In genomic region chr11:106215450-106215859, GRCm38 (mm10) we compare ENCODE assay signal across 8 mouse cellular contexts. TPM values are rescaled to one million over a fixed set of nuclear protein-coding genes. Genes with fewer than 3 reads are reported as not detected.
DNase-seq lines count a peak whose midpoint lies in the region; ATAC-seq and TF ChIP-seq lines count a peak whose summit lies in the region.

No protein-coding gene starts in this region.

- 25% methylated on average over 7 of the region's 7 CpGs for WGBS in kidney, postnatal 0 days
- 26% methylated on average over 7 of the region's 7 CpGs for WGBS in hindbrain, postnatal 0 days
- WGBS in midbrain, postnatal 0 days: 33% methylated on average over 7 of the region's 7 CpGs

- H3K36me3 ChIP-seq in kidney, postnatal 0 days (ENCODE audit: insufficient read depth, low read length): peaks cover 17% of the 10 kb centered on the region
- peaks cover 10% of the 10 kb centered on the region for H3K36me3 ChIP-seq in hindbrain, postnatal 0 days (ENCODE audit: insufficient read depth, low read length)
- peaks cover 13% of the 10 kb centered on the region; the same call in 1 of the 2 replicates for H3K36me3 ChIP-seq in midbrain, postnatal 0 days (ENCODE audit: insufficient read depth, low read length)

- H3K4me2 ChIP-seq in kidney, postnatal 0 days (ENCODE audit: low read length): peak overlapping the region; percentile 67
- H3K4me2 ChIP-seq in hindbrain, postnatal 0 days (ENCODE audit: low read depth, low read length): peak overlapping the region; percentile 62
- H3K4me2 ChIP-seq in midbrain, postnatal 0 days (ENCODE audit: low read depth, low read length, poor library complexity, severe bottlenecking): peak overlapping the region; percentile 63

- peak overlapping the region; percentile 96 for H3K27ac ChIP-seq in kidney, postnatal 0 days
- peak overlapping the region; percentile 93 for H3K27ac ChIP-seq in hindbrain, postnatal 0 days
- H3K27ac ChIP-seq in midbrain, postnatal 0 days (ENCODE audit: low read depth, low read length): peak overlapping the region; percentile 96

- ATAC-seq in kidney, postnatal 0 days (replicated peaks; ENCODE audit: low FRiP score, low read depth): no peak
- ATAC-seq in hindbrain, postnatal 0 days: no peak
- ATAC-seq in midbrain, postnatal 0 days (ENCODE audit: low FRiP score): no peak

- no peak for TF ChIP-seq CTCF in kidney, postnatal 0 days (IDR thresholded peaks at IDR 0.05; ENCODE audit: low read depth)
- TF ChIP-seq CTCF in hindbrain, postnatal 0 days (IDR thresholded peaks at IDR 0.05; ENCODE audit: low read depth): no peak
- TF ChIP-seq CTCF in midbrain, postnatal 0 days (IDR thresholded peaks at IDR 0.05): no peak

- DNase-seq in kidney, postnatal 0 days (ENCODE audit: low spot score): no peak
- no peak for DNase-seq in kidney, postnatal 14 days
- DNase-seq in c-Kit-positive CD71-positive TER-119-positive erythroid progenitor cells, embryonic 14.5 days (ENCODE audit: low spot score): peak; percentile 27
- DNase-seq in hindbrain, postnatal 0 days (ENCODE audit: low spot score): peak; percentile 2
- DNase-seq in midbrain, postnatal 0 days (ENCODE audit: low spot score): no peak
- DNase-seq in layer of hippocampus, adult 11-12 months (ENCODE audit: low spot score): no peak
- DNase-seq in left cerebral cortex, postnatal 36 days (ENCODE audit: low spot score in 2 of 2): no peak
- DNase-seq in adrenal gland, postnatal 36 days: no peak

- no peaks in the 10 kb centered on the region for H3K27me3 ChIP-seq in kidney, postnatal 0 days (ENCODE audit: insufficient read depth, low read length)
- H3K27me3 ChIP-seq in hindbrain, postnatal 0 days (ENCODE audit: insufficient read depth, low read length): no peaks in the 10 kb centered on the region
- no peaks in the 10 kb centered on the region for H3K27me3 ChIP-seq in midbrain, postnatal 0 days (ENCODE audit: insufficient read depth, low read length)

- H3K9ac ChIP-seq in kidney, postnatal 0 days (ENCODE audit: low read depth, low read length): peak overlapping the region; percentile 80
- peak overlapping the region; percentile 91 for H3K9ac ChIP-seq in hindbrain, postnatal 0 days (replicated peaks; ENCODE audit: low read length)
- peak overlapping the region; percentile 83 for H3K9ac ChIP-seq in midbrain, postnatal 0 days (replicated peaks; ENCODE audit: low read length, poor library complexity, severe bottlenecking)

- H3K4me1 ChIP-seq in kidney, postnatal 0 days (replicated peaks; ENCODE audit: insufficient read depth, low read length): peaks cover 6% of the 10 kb centered on the region
- H3K4me1 ChIP-seq in hindbrain, postnatal 0 days (ENCODE audit: insufficient read depth, low read length): peaks cover 20% of the 10 kb centered on the region
- peaks cover 15% of the 10 kb centered on the region; the same call in 1 of the 2 replicates for H3K4me1 ChIP-seq in midbrain, postnatal 0 days (ENCODE audit: insufficient read depth, low read length)

- intact Hi-C loops in left cerebral cortex, postnatal 36 days (cut with DNase I): loop anchor here (5.0 kb wide), 1 partner anchor 42 kb away; the partner anchor contains the start of genes Ftsj3 and Psmc5

- H3K9me3 ChIP-seq in kidney, postnatal 0 days (replicated peaks; ENCODE audit: low read length): no peaks in the 10 kb centered on the region
- no peaks in the 10 kb centered on the region for H3K9me3 ChIP-seq in hindbrain, postnatal 0 days (ENCODE audit: low read length)
- no peaks in the 10 kb centered on the region for H3K9me3 ChIP-seq in midbrain, postnatal 0 days (ENCODE audit: low read length)

- H3K4me3 ChIP-seq in kidney, postnatal 0 days (replicated peaks; ENCODE audit: low read depth, low read length): peak overlapping the region; percentile 94
- peak overlapping the region; percentile 68 for H3K4me3 ChIP-seq in hindbrain, postnatal 0 days (ENCODE audit: low read length)
- H3K4me3 ChIP-seq in midbrain, postnatal 0 days (ENCODE audit: low read depth, low read length): peak overlapping the region; percentile 97

RNA-seq across cellular contexts. Expression of gene Ccdc47, which starts 0.7 kb away (rescaled TPM):
- polyA plus RNA-seq in kidney, postnatal 0 days (2015; fragmentation: Nextera tagmentation; extraction: Ambion mirVana): 81.1 and 88.0 TPM in 2 replicates
- 15.2 and 16.9 TPM in 2 replicates for total RNA-seq in hindbrain, postnatal 0 days (2014; rRNA removed)
- 85.2 TPM in 2 replicates for polyA plus RNA-seq in hindbrain, postnatal 0 days (2015; fragmentation: Nextera tagmentation; extraction: Ambion mirVana)
- 31.7 and 37.0 TPM in 2 replicates for total RNA-seq in midbrain, postnatal 0 days (2014; rRNA removed)
- polyA plus RNA-seq in midbrain, postnatal 0 days (2015; fragmentation: Nextera tagmentation; extraction: Ambion mirVana): 88.8 and 94.9 TPM in 2 replicates
- total RNA-seq in left cerebral cortex, postnatal 36 days (2021): 10 to 100 TPM; 79.5 to 86.6 TPM
- total RNA-seq in adrenal gland, postnatal 36 days (2021): 100 to 1,000 TPM; 113 to 115 TPM

RNA-seq across cellular contexts. Expression of gene Ddx42, which starts 1.3 kb away (rescaled TPM):
- 48.6 and 52.1 TPM in 2 replicates for polyA plus RNA-seq in kidney, postnatal 0 days (2015; fragmentation: Nextera tagmentation; extraction: Ambion mirVana)
- total RNA-seq in hindbrain, postnatal 0 days (2014; rRNA removed): 34.1 and 38.1 TPM in 2 replicates
- 61.9 and 62.0 TPM in 2 replicates for polyA plus RNA-seq in hindbrain, postnatal 0 days (2015; fragmentation: Nextera tagmentation; extraction: Ambion mirVana)
- 39.7 and 61.7 TPM in 2 replicates for total RNA-seq in midbrain, postnatal 0 days (2014; rRNA removed)
- 61.4 and 64.8 TPM in 2 replicates for polyA plus RNA-seq in midbrain, postnatal 0 days (2015; fragmentation: Nextera tagmentation; extraction: Ambion mirVana)
- 10 to 100 TPM; 63.0 to 68.0 TPM for total RNA-seq in left cerebral cortex, postnatal 36 days (2021)
- total RNA-seq in adrenal gland, postnatal 36 days (2021): 10 to 100 TPM; 52.4 to 54.8 TPM

RNA-seq across cellular contexts. Expression of gene Strada, which starts 13.5 kb away (rescaled TPM):
- polyA plus RNA-seq in kidney, postnatal 0 days (2015; fragmentation: Nextera tagmentation; extraction: Ambion mirVana): 19.9 and 21.6 TPM in 2 replicates
- 34.1 and 39.2 TPM in 2 replicates for total RNA-seq in hindbrain, postnatal 0 days (2014; rRNA removed)
- polyA plus RNA-seq in hindbrain, postnatal 0 days (2015; fragmentation: Nextera tagmentation; extraction: Ambion mirVana): 23.6 and 25.0 TPM in 2 replicates
- total RNA-seq in midbrain, postnatal 0 days (2014; rRNA removed): 26.9 and 31.2 TPM in 2 replicates
- polyA plus RNA-seq in midbrain, postnatal 0 days (2015; fragmentation: Nextera tagmentation; extraction: Ambion mirVana): 21.2 and 22.7 TPM in 2 replicates
- 10 to 100 TPM; 26.6 to 31.2 TPM for total RNA-seq in left cerebral cortex, postnatal 36 days (2021)
- 10 to 100 TPM; 13.1 to 15.4 TPM for total RNA-seq in adrenal gland, postnatal 36 days (2021)

RNA-seq across cellular contexts. Expression of gene Ftsj3, which starts 40.4 kb away (rescaled TPM):
- 40.6 and 45.1 TPM in 2 replicates for polyA plus RNA-seq in kidney, postnatal 0 days (2015; fragmentation: Nextera tagmentation; extraction: Ambion mirVana)
- 24.4 and 55.6 TPM in 2 replicates for total RNA-seq in hindbrain, postnatal 0 days (2014; rRNA removed)
- polyA plus RNA-seq in hindbrain, postnatal 0 days (2015; fragmentation: Nextera tagmentation; extraction: Ambion mirVana): 28.5 and 29.4 TPM in 2 replicates
- 34.5 and 46.9 TPM in 2 replicates for total RNA-seq in midbrain, postnatal 0 days (2014; rRNA removed)
- polyA plus RNA-seq in midbrain, postnatal 0 days (2015; fragmentation: Nextera tagmentation; extraction: Ambion mirVana): 27.5 and 27.9 TPM in 2 replicates
- 10 to 100 TPM; 26.0 to 29.8 TPM for total RNA-seq in left cerebral cortex, postnatal 36 days (2021)
- 10 to 100 TPM; 55.2 to 66.2 TPM for total RNA-seq in adrenal gland, postnatal 36 days (2021)

RNA-seq across cellular contexts. Expression of gene Psmc5, which starts 40.5 kb away (rescaled TPM):
- 223 and 251 TPM in 2 replicates for polyA plus RNA-seq in kidney, postnatal 0 days (2015; fragmentation: Nextera tagmentation; extraction: Ambion mirVana)
- 55.4 and 58.9 TPM in 2 replicates for total RNA-seq in hindbrain, postnatal 0 days (2014; rRNA removed)
- 305 and 308 TPM in 2 replicates for polyA plus RNA-seq in hindbrain, postnatal 0 days (2015; fragmentation: Nextera tagmentation; extraction: Ambion mirVana)
- total RNA-seq in midbrain, postnatal 0 days (2014; rRNA removed): 76.1 and 88.4 TPM in 2 replicates
- polyA plus RNA-seq in midbrain, postnatal 0 days (2015; fragmentation: Nextera tagmentation; extraction: Ambion mirVana): 280 and 290 TPM in 2 replicates
- total RNA-seq in left cerebral cortex, postnatal 36 days (2021): 100 to 1,000 TPM; 183 to 198 TPM
- 100 to 1,000 TPM; 154 to 172 TPM for total RNA-seq in adrenal gland, postnatal 36 days (2021)

Comparison
In these comparisons a context has a peak if more than half of its experiments do, and no peak if none do; other contexts are left out.
1. DNase-seq: peak in c-Kit-positive CD71-positive TER-119-positive erythroid progenitor cells, embryonic 14.5 days (single experiment) and hindbrain, postnatal 0 days (single experiment); none in kidney, postnatal 0 days (single experiment), kidney, postnatal 14 days (single experiment), midbrain, postnatal 0 days (single experiment), layer of hippocampus, adult 11-12 months (single experiment), left cerebral cortex, postnatal 36 days (0 of 2) and adrenal gland, postnatal 36 days (0 of 2).
2. Peak in every context shown above with its lines, with median percentiles within 50 percentile points of each other: H3K27ac ChIP-seq, H3K4me2 ChIP-seq, H3K4me3 ChIP-seq and H3K9ac ChIP-seq.